Mouse (Mus musculus) ovary, postnatal 36 days (tissue): Measurements from ENCODE around the gene Agbl5.

ENCODE experiments used
- DNase-seq: peaks from one replicate; pipeline ENCODE4 v3.0.0; 2022; ENCODE audit warnings: low spot score, mixed read lengths

Gene Agbl5

DNA sequence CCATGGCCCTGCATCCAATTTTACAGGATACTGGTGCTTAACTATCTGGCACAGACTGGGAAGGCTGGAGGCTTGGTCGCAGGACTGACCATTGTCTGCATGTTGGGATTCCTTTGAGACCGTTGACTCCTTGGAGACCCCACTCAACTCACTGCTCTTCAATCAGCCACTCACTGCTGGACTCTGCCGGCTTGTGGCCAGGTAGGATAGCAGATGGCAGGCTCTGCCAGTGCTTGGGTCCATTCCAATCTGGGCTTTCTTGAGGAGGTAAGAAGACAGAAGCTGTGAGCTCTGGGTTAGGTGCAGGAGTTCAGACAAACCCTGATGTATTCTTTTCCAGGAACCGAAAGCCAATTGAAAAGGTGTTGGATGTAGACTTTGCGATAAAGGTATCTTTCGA is 65.6 kb downstream of the Agbl5 start:
- DNase-seq: no peak

DNA sequence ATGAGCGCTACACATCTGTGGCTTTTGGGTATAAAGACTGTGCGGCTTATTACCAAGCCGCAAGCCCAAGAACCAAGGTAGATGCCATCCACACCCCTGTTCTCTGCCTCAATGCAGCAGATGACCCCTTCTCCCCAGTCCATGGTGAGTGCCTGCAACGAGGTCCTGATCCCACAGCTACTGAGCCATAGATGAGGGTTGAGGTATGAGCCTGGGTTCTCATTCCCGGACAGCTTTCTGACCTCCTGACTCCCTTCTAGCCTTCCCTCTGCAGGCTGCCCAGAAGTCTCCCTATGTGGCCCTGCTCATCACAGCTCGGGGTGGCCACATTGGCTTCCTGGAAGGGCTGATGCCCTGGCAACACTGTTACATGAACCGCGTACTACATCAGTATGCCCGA is 66.1 kb downstream of the Agbl5 start:
- DNase-seq: no peak

DNA sequence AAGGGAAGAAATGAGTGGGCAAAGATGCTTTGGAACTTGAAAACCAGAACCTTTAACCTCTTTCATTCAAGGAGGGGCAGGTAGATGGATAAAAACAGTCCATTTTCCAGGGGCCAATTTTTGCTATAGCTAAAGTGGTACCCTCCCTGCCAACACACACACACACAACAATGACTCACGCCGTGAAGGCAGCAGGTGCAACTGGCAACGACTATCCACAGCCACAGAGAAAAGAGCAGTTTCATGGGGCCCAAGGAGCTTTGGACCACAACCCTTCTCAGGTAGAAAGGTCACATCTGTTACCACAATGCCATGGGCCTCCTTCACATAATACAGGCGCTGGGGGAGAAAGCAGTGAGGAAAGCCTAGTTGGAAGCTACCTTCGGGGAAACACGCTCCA is 67.3 kb downstream of the Agbl5 start:
- DNase-seq: no peak
